Mouse (Mus musculus): ENCODE data around the gene Faap20.

Faap20 gene

GRCm38 (mm10) chr4:155249648-155250351 lies at the start of gene Faap20:
Gene Faap20 (plus strand): TSS chr4:155249802.
- peak; percentile 88 for DNase-seq

GRCm38 (mm10) chr4:155200861-155201390 lies 48.7 kb upstream of the Faap20 start:
- DNase-seq = peak; percentile 50

GRCm38 (mm10) chr4:155201764-155202163 lies 47.8 kb upstream of the Faap20 start:
- no peak for DNase-seq

- DNase-seq = peak; percentile 96
These were observed 43.7 kb upstream of the Faap20 start for GRCm38 (mm10) chr4:155205919-155206318.

- DNase-seq = no peak
These were observed 43.1 kb upstream of the Faap20 start for GRCm38 (mm10) chr4:155206498-155206897.

- peak; percentile 59 for DNase-seq
These were observed 41.8 kb upstream of the Faap20 start for GRCm38 (mm10) chr4:155207841-155208240.

- DNase-seq = no peak
These were observed 41.0 kb upstream of the Faap20 start for GRCm38 (mm10) chr4:155208613-155209012.

GRCm38 (mm10) chr4:155209079-155209478 lies 40.5 kb upstream of the Faap20 start:
- DNase-seq = no peak

GRCm38 (mm10) chr4:155209494-155209893 lies 40.1 kb upstream of the Faap20 start:
- DNase-seq = no peak

GRCm38 (mm10) chr4:155213052-155213751 lies 36.4 kb upstream of the Faap20 start:
- DNase-seq = no peak

GRCm38 (mm10) chr4:155213752-155214054 lies 35.9 kb upstream of the Faap20 start:
- DNase-seq = no peak

GRCm38 (mm10) chr4:155214188-155214587 lies 35.4 kb upstream of the Faap20 start:
- DNase-seq = no peak

GRCm38 (mm10) chr4:155214793-155215192 lies 34.8 kb upstream of the Faap20 start:
- no peak for DNase-seq

- DNase-seq = no peak
These were observed 34.4 kb upstream of the Faap20 start for GRCm38 (mm10) chr4:155215203-155215602.

- DNase-seq = peak; percentile 51
These were observed 33.6 kb upstream of the Faap20 start for GRCm38 (mm10) chr4:155215773-155216630.

- DNase-seq = peak; percentile 61
These were observed 32.1 kb upstream of the Faap20 start for GRCm38 (mm10) chr4:155217241-155218103.

- no peak for DNase-seq
These were observed 31.4 kb upstream of the Faap20 start for GRCm38 (mm10) chr4:155218104-155218732.

GRCm38 (mm10) chr4:155219271-155220212 lies 30.1 kb upstream of the Faap20 start:
- no peak for DNase-seq

- DNase-seq = no peak
These were observed 29.1 kb upstream of the Faap20 start for GRCm38 (mm10) chr4:155220213-155221100.

- no peak for DNase-seq
These were observed 28.5 kb upstream of the Faap20 start for GRCm38 (mm10) chr4:155221106-155221505.
